Mouse (Mus musculus) intestine, postnatal 0 days (tissue): ENCODE measurements around the gene D10Wsu102e. TPM values are rescaled to one million over a fixed set of nuclear protein-coding genes. Genes with fewer than 3 reads are reported as not detected.

Experiments used
- ATAC-seq: fragments of 200-750 bp; cut with Nextera tagmentation; 2 replicates; pipeline ENCODE4 v1.8.0; 2017; ENCODE audit warnings: mild to moderate bottlenecking, moderate TSS enrichment, moderate library complexity
- H3K27ac ChIP-seq: fragments of 300-500 bp; sonication (generic); 2 replicates; pipeline ENCODE4 v1.5.1; 2014; ENCODE audit warnings: mild to moderate bottlenecking, low read depth, low read length, moderate library complexity
- H3K27me3 ChIP-seq: fragments of 300-500 bp; sonication (generic); replicated peaks from 2 replicates; pipeline ENCODE4 v1.6.1; 2014; ENCODE audit warnings: low read length, mixed read lengths; ENCODE audit not compliant: control insufficient read depth, insufficient read depth
- H3K36me3 ChIP-seq: fragments of 300-500 bp; sonication (generic); 2 replicates; pipeline ENCODE4 v1.6.1; 2014; ENCODE audit warnings: mild to moderate bottlenecking, moderate library complexity; ENCODE audit not compliant: control insufficient read depth, insufficient read depth
- H3K4me1 ChIP-seq: fragments of 300-500 bp; sonication (generic); replicated peaks from 2 replicates; pipeline ENCODE4 v1.6.1; 2014; ENCODE audit warnings: antibody characterized with exemption, low read length, mixed read lengths; ENCODE audit not compliant: control insufficient read depth, insufficient read depth
- H3K4me2 ChIP-seq: fragments of 300-500 bp; sonication (generic); replicated peaks from 2 replicates; pipeline ENCODE4 v1.6.1; 2014; ENCODE audit warnings: low read depth, mild to moderate bottlenecking, moderate library complexity
- H3K4me3 ChIP-seq: fragments of 300-500 bp; sonication (generic); 2 replicates; pipeline ENCODE4 v1.5.1; 2014; ENCODE audit warnings: low read depth, low read length
- H3K9ac ChIP-seq: fragments of 300-500 bp; sonication (generic); 2 replicates; pipeline ENCODE4 v1.6.1; 2014; ENCODE audit warnings: mild to moderate bottlenecking, low read depth, low read length
- H3K9me3 ChIP-seq: fragments of 300-500 bp; sonication (generic); 2 replicates; pipeline ENCODE4 v1.6.1; 2016; ENCODE audit warnings: mixed run types; ENCODE audit not compliant: control insufficient read depth
- CTCF ChIP-seq: sonication (generic); IDR thresholded peaks from 2 replicates; pipeline ENCODE4 v1.5.1; 2016; ENCODE audit warnings: low read depth, mild to moderate bottlenecking, control low read depth, antibody characterized with exemption, moderate library complexity
- WGBS: fragments of 180-500 bp; shearing (Covaris S2); extraction: QIAGEN DNeasy Blood & Tissue Kit; methylation state at CpG from one replicate; pipeline ENCODE4 v1.1.7; 2014; 5-methylcytosine and 5-hydroxymethylcytosine counted together
- polyA plus RNA-seq: library from polyadenylated mRNA; unstranded; fragments of >200 nt; fragmentation: Nextera tagmentation; extraction: Ambion mirVana; gene quantifications from 2 replicates; pipeline ENCODE4 v1.2.1, GENCODE M21; 2015

The D10Wsu102e gene
- polyA plus RNA-seq, 1 experiment from 2014 or later: 0.17 TPM

DNA sequence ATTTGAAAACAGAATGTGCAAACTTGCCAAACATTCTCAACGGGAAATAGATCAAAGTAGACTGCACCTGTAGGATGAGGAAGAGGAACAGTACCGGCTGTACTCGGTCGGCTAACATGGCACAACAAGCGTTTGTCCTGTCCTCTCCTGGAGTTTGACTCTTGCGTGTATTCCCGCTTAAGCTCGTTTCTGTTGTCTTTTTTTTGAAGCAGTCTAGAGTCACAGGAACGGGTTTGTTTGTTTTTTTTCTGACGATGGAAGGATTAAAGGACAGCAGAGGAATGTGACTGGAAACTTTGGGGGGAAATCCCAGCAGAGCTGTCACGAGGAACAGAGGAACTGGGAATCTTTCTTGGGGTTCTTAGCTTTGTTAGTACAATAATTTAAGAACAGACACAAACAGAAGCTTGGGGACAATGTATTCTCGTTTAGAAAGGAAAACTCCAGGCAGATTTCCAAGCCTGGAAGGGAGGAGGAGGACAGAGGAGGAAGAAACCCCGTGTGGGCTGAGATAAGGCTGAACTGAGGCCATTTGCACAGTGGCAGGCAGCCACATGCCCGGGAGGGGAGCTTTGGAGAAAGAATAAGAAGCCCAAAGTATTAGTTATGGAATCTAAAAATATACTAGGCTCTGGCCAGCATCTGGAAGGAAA lies 6.2 kb upstream of the D10Wsu102e start:
- H3K9me3 ChIP-seq: no peaks in the 10 kb centered on the region
- no peak overlapping the region for H3K9ac ChIP-seq
- no peak overlapping the region for H3K4me3 ChIP-seq
- H3K36me3 ChIP-seq: no peaks in the 10 kb centered on the region
- no peak for ATAC-seq
- peak overlapping the region; percentile 35 for H3K4me2 ChIP-seq
- no peak overlapping the region for H3K27ac ChIP-seq
- no peaks in the 10 kb centered on the region for H3K27me3 ChIP-seq
- TF ChIP-seq CTCF: no peak
- 0 out of 2 replicates have a peak, but pooled peaks cover 2% of the 10 kb centered on the region for H3K4me1 ChIP-seq
- 23% methylated on average over 14 of the region's 14 CpGs for WGBS

- no peaks in the 10 kb centered on the region for H3K9me3 ChIP-seq
- no peak for ATAC-seq
- no peak overlapping the region for H3K4me3 ChIP-seq
- H3K27ac ChIP-seq: no peak overlapping the region
- no peaks in the 10 kb centered on the region for H3K27me3 ChIP-seq
- peak; percentile 63 for TF ChIP-seq CTCF
- H3K4me1 ChIP-seq: 0 out of 2 replicates have a peak, but pooled peaks cover 2% of the 10 kb centered on the region
- WGBS: 60% methylated on average over 8 of the region's 8 CpGs
- H3K4me2 ChIP-seq: peak overlapping the region; percentile 35; the same call in 1 of the 2 replicates
- H3K9ac ChIP-seq: no peak overlapping the region
- no peaks in the 10 kb centered on the region for H3K36me3 ChIP-seq
Observed at GRCm38 (mm10) chr10:83354333-83354719, 5.7 kb upstream of the D10Wsu102e start.

- H3K9ac ChIP-seq: no peak overlapping the region
- 0 out of 2 replicates have a peak, but pooled peaks cover 2% of the 10 kb centered on the region for H3K4me1 ChIP-seq
- H3K27me3 ChIP-seq: no peaks in the 10 kb centered on the region
- H3K27ac ChIP-seq: no peak overlapping the region
- no peak overlapping the region for H3K4me3 ChIP-seq
- no peak for ATAC-seq
- H3K36me3 ChIP-seq: no peaks in the 10 kb centered on the region
- TF ChIP-seq CTCF: no peak
- H3K4me2 ChIP-seq: no peak overlapping the region
- H3K9me3 ChIP-seq: no peaks in the 10 kb centered on the region
- 80% methylated on average over 12 of the region's 12 CpGs for WGBS
Observed at GRCm38 (mm10) chr10:83356416-83356815, 3.6 kb upstream of the D10Wsu102e start.

- no peaks in the 10 kb centered on the region for H3K4me1 ChIP-seq
- no peak for TF ChIP-seq CTCF
- H3K27ac ChIP-seq: no peak overlapping the region
- H3K27me3 ChIP-seq: no peaks in the 10 kb centered on the region
- H3K4me3 ChIP-seq: peak overlapping the region; percentile 74
- H3K9ac ChIP-seq: no peak overlapping the region
- WGBS: 68% methylated on average over 4 of the region's 4 CpGs
- peaks cover 21% of the 10 kb centered on the region for H3K36me3 ChIP-seq
- H3K4me2 ChIP-seq: peak overlapping the region; percentile 92
- ATAC-seq: no peak
- no peaks in the 10 kb centered on the region for H3K9me3 ChIP-seq
Observed at GRCm38 (mm10) chr10:83359451-83359850, 570 bp upstream of the D10Wsu102e start.

- WGBS: under 1% methylated on average over 40 of the region's 40 CpGs
- Histone ChIP-seq H3K9ac (peak overlapping the region; percentile 61), H3K9me3 (no peaks in the 10 kb centered on the region), H3K4me2 (peak overlapping the region; percentile 92), H3K4me1 (no peaks in the 10 kb centered on the region), H3K4me3 (peak overlapping the region; percentile 74), H3K36me3 (peaks cover 29% of the 10 kb centered on the region), H3K27ac (peak overlapping the region; percentile 55), H3K27me3 (no peaks in the 10 kb centered on the region)
- ATAC-seq: peak; percentile 66
- no peak for TF ChIP-seq CTCF
Observed at GRCm38 (mm10) chr10:83360356-83360755, 335 bp downstream of the D10Wsu102e start.

DNA sequence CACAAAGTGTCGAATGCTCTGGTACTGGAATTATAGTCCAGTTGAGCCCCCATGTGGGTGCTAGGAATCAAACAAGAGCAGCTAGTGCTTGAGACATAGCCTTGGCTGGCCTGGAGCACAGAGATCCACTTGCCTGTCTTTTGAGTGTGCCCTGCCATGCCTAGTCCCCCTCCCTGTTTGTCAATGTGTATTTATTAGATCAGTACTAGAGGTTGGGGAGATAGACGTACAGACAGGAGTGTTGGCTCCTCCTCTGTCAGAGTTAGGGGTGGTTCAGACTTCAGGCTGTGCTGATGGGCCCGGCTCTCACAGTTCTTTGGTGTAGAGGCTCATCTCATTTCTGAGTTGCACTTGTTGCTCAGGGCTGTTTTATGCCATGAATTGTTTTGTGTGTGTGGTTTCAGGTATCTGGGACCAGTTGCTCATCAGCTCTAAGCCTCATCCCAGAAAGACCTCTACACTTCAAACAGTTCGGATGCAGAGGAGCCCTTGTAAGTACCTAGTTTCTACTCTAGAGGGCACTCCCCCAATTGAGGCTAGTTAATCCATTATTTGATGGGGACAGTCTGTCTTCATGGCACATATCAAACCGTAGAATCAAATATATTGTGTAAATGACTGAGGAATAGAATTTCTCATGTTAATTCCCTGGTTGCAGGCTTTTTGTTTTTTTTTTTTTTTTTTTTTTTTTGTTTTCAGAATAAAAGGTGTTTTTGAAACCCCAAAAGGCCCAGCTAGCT lies 1.8 kb downstream of the D10Wsu102e start:
- Histone ChIP-seq H3K27ac (no peak overlapping the region), H3K27me3 (no peaks in the 10 kb centered on the region), H3K9me3 (no peaks in the 10 kb centered on the region), H3K9ac (no peak overlapping the region), H3K4me1 (no peaks in the 10 kb centered on the region), H3K4me3 (no peak overlapping the region), H3K4me2 (peak overlapping the region; percentile 92; the same call in 1 of the 2 replicates), H3K36me3 (peaks cover 43% of the 10 kb centered on the region)
- peak; percentile 69 for TF ChIP-seq CTCF
- no peak for ATAC-seq
- WGBS: 64% methylated on average over 5 of the region's 5 CpGs
